ENCODE assay signal across 8 mouse cellular contexts in genomic region chr1:173361651-173362050, GRCm38 (mm10). TPM values are rescaled to one million over a fixed set of nuclear protein-coding genes. Genes with fewer than 3 reads are reported as not detected.
DNase-seq lines count a peak whose midpoint lies in the region; ATAC-seq and TF ChIP-seq lines count a peak whose summit lies in the region.

No protein-coding gene starts in this region.

- H3K4me2 ChIP-seq in liver, embryonic 12.5 days = no peak overlapping the region
- no peak overlapping the region for H3K4me2 ChIP-seq in kidney, embryonic 16.5 days (replicated peaks; ENCODE audit: low read depth, low read length)
- H3K4me2 ChIP-seq in myocyte (ENCODE audit: low read depth) = no peak overlapping the region

- no peak for ATAC-seq in liver, embryonic 12.5 days
- peak; percentile 63; the same call in 1 of the 2 replicates for ATAC-seq in kidney, embryonic 16.5 days (ENCODE audit: low FRiP score, low TSS enrichment)
- ATAC-seq in monocyte, adult 5-6 weeks (replicated peaks; ENCODE audit: insufficient number of reproducible peaks, low FRiP score, low TSS enrichment, poor library complexity, severe bottlenecking) = no peak

- DNase-seq in liver = peak; percentile 62
- peak; percentile 83 for DNase-seq in embryo, embryonic 10 days (ENCODE audit: low spot score)
- DNase-seq in right cerebral cortex, postnatal 36 days (ENCODE audit: low spot score in 2 of 2) = no peak
- DNase-seq in right cerebral cortex, postnatal 14 days = no peak

- WGBS in liver, embryonic 12.5 days (ENCODE audit: insufficient replicate concordance) = 26% methylated on average over 6 of the region's 6 CpGs
- WGBS in kidney, embryonic 16.5 days = 27% methylated on average over 6 of the region's 6 CpGs

- no peak overlapping the region for H3ac ChIP-seq in myocyte (ENCODE audit: control insufficient read depth, insufficient read length)

- H3K4me3 ChIP-seq in liver, embryonic 12.5 days = no peak overlapping the region
- no peak overlapping the region for H3K4me3 ChIP-seq in kidney, embryonic 16.5 days (ENCODE audit: low read length)
- H3K4me3 ChIP-seq in myocyte = no peak overlapping the region

- peaks cover 13% of the 10 kb centered on the region for H3K4me1 ChIP-seq in liver, embryonic 12.5 days
- H3K4me1 ChIP-seq in kidney, embryonic 16.5 days (ENCODE audit: insufficient read depth, low read length) = peaks cover 1% of the 10 kb centered on the region; the same call in 1 of the 2 replicates

- TF ChIP-seq POLR2A in myocyte (IDR thresholded peaks at IDR 0.05; ENCODE audit: insufficient read length, low read depth) = no peak

- H3K79me2 ChIP-seq in myocyte (ENCODE audit: control insufficient read depth, insufficient read depth) = no peaks in the 10 kb centered on the region

- H3K27me3 ChIP-seq in liver, embryonic 12.5 days (replicated peaks) = peaks cover 36% of the 10 kb centered on the region
- H3K27me3 ChIP-seq in kidney, embryonic 16.5 days (ENCODE audit: insufficient read depth, low read length) = peaks cover 20% of the 10 kb centered on the region
- H3K27me3 ChIP-seq in myocyte (ENCODE audit: control insufficient read depth, insufficient read depth, insufficient read length) = no peaks in the 10 kb centered on the region

- no peak overlapping the region for H3K27ac ChIP-seq in liver, embryonic 12.5 days
- no peak overlapping the region for H3K27ac ChIP-seq in kidney, embryonic 16.5 days (ENCODE audit: low read length)

- no peak overlapping the region for H3K9ac ChIP-seq in liver, embryonic 12.5 days
- no peak overlapping the region for H3K9ac ChIP-seq in kidney, embryonic 16.5 days (replicated peaks; ENCODE audit: low read length)

- no peaks in the 10 kb centered on the region for H3K9me3 ChIP-seq in liver, embryonic 12.5 days (replicated peaks)
- no peaks in the 10 kb centered on the region for H3K9me3 ChIP-seq in kidney, embryonic 16.5 days (ENCODE audit: low read length)

- no peaks in the 10 kb centered on the region for H3K36me3 ChIP-seq in liver, embryonic 12.5 days
- no peaks in the 10 kb centered on the region for H3K36me3 ChIP-seq in kidney, embryonic 16.5 days (ENCODE audit: insufficient read depth, low read length)
- no peaks in the 10 kb centered on the region for H3K36me3 ChIP-seq in myocyte (ENCODE audit: control insufficient read depth, insufficient read depth)

TF ChIP-seq in myocyte, 11 proteins besides CTCF, POLR2A, EP300 and RAD21:
- no peak for TF ChIP-seq POLR2AphosphoS2 (IDR thresholded peaks at IDR 0.05; ENCODE audit: insufficient read length, low read depth)
- TF ChIP-seq USF1 (IDR thresholded peaks at IDR 0.05; ENCODE audit: low read depth) = no peak
- peak; percentile 81 for TF ChIP-seq REST (IDR thresholded peaks at IDR 0.05; ENCODE audit: insufficient read depth, insufficient read length)

RNA-seq across cellular contexts. Expression of gene Cadm3, which starts 5.8 kb away (rescaled TPM):
- polyA plus RNA-seq in liver, embryonic 12.5 days (2016; fragmentation: Nextera tagmentation; extraction: Ambion mirVana) = 1.1 and 1.3 TPM in 2 replicates
- 1.1 and 1.4 TPM in 2 replicates for polyA plus RNA-seq in kidney, embryonic 16.5 days (2015; fragmentation: Nextera tagmentation; extraction: Ambion mirVana)
- polyA plus RNA-seq in myocyte (2012; fragmentation: generic; extraction: Trizol) = 0.19 TPM
- total RNA-seq in monocyte, adult 5-6 weeks (2017) = 3.2 to 9.0 TPM (median 6.9 TPM) in 3 replicates

RNA-seq across cellular contexts. Expression of gene Aim2, which starts 11.0 kb away (rescaled TPM):
- 2.8 and 4.0 TPM in 2 replicates for polyA plus RNA-seq in liver, embryonic 12.5 days (2016; fragmentation: Nextera tagmentation; extraction: Ambion mirVana)
- 2.3 and 3.5 TPM in 2 replicates for polyA plus RNA-seq in kidney, embryonic 16.5 days (2015; fragmentation: Nextera tagmentation; extraction: Ambion mirVana)
- 5.7 TPM for polyA plus RNA-seq in myocyte (2012; fragmentation: generic; extraction: Trizol)
- total RNA-seq in monocyte, adult 5-6 weeks (2017) = 140 to 167 TPM (median 156 TPM) in 3 replicates

RNA-seq across cellular contexts. Expression of gene Ackr1, which starts 28.1 kb away (rescaled TPM):
- 54.2 and 56.5 TPM in 2 replicates for polyA plus RNA-seq in liver, embryonic 12.5 days (2016; fragmentation: Nextera tagmentation; extraction: Ambion mirVana)
- polyA plus RNA-seq in kidney, embryonic 16.5 days (2015; fragmentation: Nextera tagmentation; extraction: Ambion mirVana) = 0.45 and 0.75 TPM in 2 replicates
- polyA plus RNA-seq in myocyte (2012; fragmentation: generic; extraction: Trizol) = not detected
- total RNA-seq in monocyte, adult 5-6 weeks (2017) = not detected in 3 replicates

Comparison
In these comparisons a context has a peak if more than half of its experiments do, and no peak if none do; other contexts are left out.
1. DNase-seq: peak in liver (single experiment) and embryo, embryonic 10 days (single experiment); none in right cerebral cortex, postnatal 36 days (0 of 2) and right cerebral cortex, postnatal 14 days (single experiment).
2. RNA of gene Ackr1, which starts 28.1 kb away (polyA plus RNA-seq): 54.2 to 56.5 TPM in liver, embryonic 12.5 days; 0.45 to 0.75 TPM in kidney, embryonic 16.5 days and not detected in myocyte (single experiment); every median in the first group is over 10 times any median in the second.